Comparison of ENCODE assay signal across 20 mouse cellular contexts in genomic region chr13:91581504-91581903, GRCm38 (mm10).
"Had no signal": no experiment of that assay in that cellular context is flagged by ENCODE, and none has a peak within 500 bp of the region (broad histone marks: within the 10 kb centered on the region; RNA-seq: fewer than 3 reads in every experiment).

No protein-coding gene starts in this region.

- H3K4me2 ChIP-seq: liver, embryonic 15.5 days; lung, embryonic 15.5 days; midbrain, embryonic 11.5 days; midbrain, embryonic 13.5 days; midbrain, embryonic 15.5 days; neural tube, embryonic 13.5 days; neural tube, embryonic 15.5 days had no signal

- H3K36me3 ChIP-seq: liver, embryonic 15.5 days; lung, embryonic 15.5 days; midbrain, embryonic 13.5 days; midbrain, embryonic 15.5 days; neural tube, embryonic 13.5 days; neural tube, embryonic 15.5 days had no signal

- ATAC-seq: liver, postnatal 0 days; lung, postnatal 0 days; midbrain, embryonic 13.5 days; midbrain, embryonic 15.5 days had no signal

- H3K4me3 ChIP-seq: liver, embryonic 15.5 days; lung, embryonic 15.5 days; midbrain, embryonic 13.5 days; midbrain, embryonic 15.5 days; neural tube, embryonic 13.5 days; neural tube, embryonic 15.5 days had no signal

- H3K27me3 ChIP-seq: liver, embryonic 15.5 days; lung, embryonic 15.5 days; midbrain, embryonic 13.5 days; midbrain, embryonic 15.5 days; neural tube, embryonic 13.5 days; neural tube, embryonic 15.5 days had no signal

- DNase-seq: liver, postnatal 0 days; lung, adult 2 months; lung, postnatal 14 days; lung, postnatal 36 days; retina, postnatal 1 day; right cerebral cortex, adult 18-20 months; right cerebral cortex, postnatal 25 days; right cerebral cortex, postnatal 4 days; spleen, adult 18-20 months; thymus, adult 18-20 months; thymus, postnatal 14 days; thymus, postnatal 36 days had no signal
